Mouse (Mus musculus): ENCODE results near the gene Fcgrt. TPM values are rescaled to one million over a fixed set of nuclear protein-coding genes. Genes with fewer than 3 reads are reported as not detected.

Gene Fcgrt
- total RNA-seq, 1 experiment, result 10.6 TPM

DNA sequence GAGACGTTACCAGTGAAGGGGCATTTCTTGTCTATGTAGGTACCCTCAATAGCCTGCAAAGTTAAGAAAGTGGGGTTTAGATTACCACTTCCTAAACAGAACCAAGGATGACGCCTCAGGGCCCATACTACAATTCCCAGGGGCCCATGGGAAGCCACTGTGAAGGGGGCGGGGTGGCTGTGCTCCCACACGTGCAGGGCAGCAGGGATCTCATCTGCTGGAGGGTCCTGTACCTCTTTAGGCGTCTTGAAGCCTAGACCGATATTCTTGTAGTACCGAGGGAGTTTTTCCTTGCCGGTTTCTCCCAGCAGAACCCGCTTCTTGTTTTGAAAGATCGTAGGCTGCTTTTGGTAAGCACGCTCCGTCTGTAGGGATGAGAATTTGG lies 19.5 kb upstream of the Fcgrt start:
- in situ Hi-C loops (cut with MboI; ENCODE audit: low sequenced_read_pairs in 2 of 2, unreplicated experiment in 2 of 2), result no loop called here
- Histone ChIP-seq H3K36me3 (ENCODE audit: control insufficient read depth, insufficient read depth, low read length, poor library complexity, severe bottlenecking) (peaks cover 69% of the 10 kb centered on the region), H3K9me3 (ENCODE audit: control insufficient read depth, insufficient read depth, low read depth, low read length) (no peaks in the 10 kb centered on the region), H3K4me1 (ENCODE audit: control insufficient read depth in 2 of 2, insufficient read depth in 2 of 2, low read length in 2 of 2, poor library complexity in 1 of 2) (peaks cover 0 to 17% of the 10 kb centered on the region in 2 experiments; a peak in 2 of 4 replicates), H3K9ac (ENCODE audit: insufficient read depth, low read depth, low read length, poor library complexity, severe bottlenecking) (peak overlapping the region; percentile 99), H3K4me3 (ENCODE audit: insufficient read depth in 1 of 2, low read depth in 1 of 2, low read length in 2 of 2, poor library complexity in 1 of 2, severe bottlenecking in 1 of 2) (peak overlapping the region; percentile 93 to 98), H3K27ac (ENCODE audit: insufficient read depth, low read depth, low read length, poor library complexity, severe bottlenecking) (peak overlapping the region; percentile 95; the same call in 1 of the 2 replicates)
- TF ChIP-seq MAFK (IDR thresholded peaks at IDR 0.05; ENCODE audit: insufficient read depth, low read depth, low read length) (no peak), ZNF384 (IDR thresholded peaks at IDR 0.05; ENCODE audit: low read depth, low read length) (no peak), CHD2 (IDR thresholded peaks at IDR 0.05; ENCODE audit: low read depth, low read length) (no peak), HCFC1 (IDR thresholded peaks at IDR 0.05; ENCODE audit: borderline replicate concordance, insufficient read depth, low read length) (peak; percentile 73; the same call in 1 of the 2 replicates), ZC3H11A (IDR thresholded peaks at IDR 0.05; ENCODE audit: borderline replicate concordance, low read depth, low read length) (no peak)
- DNase-seq (ENCODE audit: low read depth, low spot score), result no peak

DNA sequence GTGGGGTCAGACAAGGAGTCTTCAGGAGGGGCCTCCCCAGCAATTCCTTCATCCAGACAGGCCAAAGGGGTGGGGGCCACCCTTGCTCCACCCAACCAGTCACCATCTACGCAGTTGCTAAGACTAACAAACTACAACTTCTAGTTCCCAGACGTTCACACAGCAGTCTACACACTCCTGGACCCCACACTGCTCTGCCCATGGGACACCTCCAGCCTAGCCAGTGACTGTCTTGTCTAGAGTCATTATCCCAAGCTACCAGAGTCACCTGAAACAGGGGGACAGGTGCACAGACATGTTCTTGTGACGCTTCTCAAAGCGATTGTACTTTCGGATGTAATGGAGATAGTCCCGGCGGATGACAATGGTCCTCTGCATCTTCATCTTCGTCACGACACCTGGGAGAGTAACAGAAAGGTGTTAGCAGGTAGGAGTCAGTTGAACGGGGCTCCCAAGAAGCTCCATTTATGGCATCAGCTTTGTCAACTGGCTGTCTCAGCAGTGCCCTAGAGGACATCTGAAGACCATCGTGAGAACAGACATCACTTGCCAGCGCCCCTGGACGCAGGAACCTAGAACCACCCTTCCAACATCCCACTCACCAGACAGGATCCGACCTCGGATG lies 19.0 kb upstream of the Fcgrt start:
- Histone ChIP-seq H3K27ac (ENCODE audit: insufficient read depth, low read depth, low read length, poor library complexity, severe bottlenecking) (peak overlapping the region; percentile 6), H3K9me3 (ENCODE audit: control insufficient read depth, insufficient read depth, low read depth, low read length) (no peaks in the 10 kb centered on the region), H3K9ac (ENCODE audit: insufficient read depth, low read depth, low read length, poor library complexity, severe bottlenecking) (peak overlapping the region; percentile 99), H3K4me1 (ENCODE audit: control insufficient read depth in 2 of 2, insufficient read depth in 2 of 2, low read length in 2 of 2, poor library complexity in 1 of 2) (peaks cover 0 to 17% of the 10 kb centered on the region in 2 experiments; a peak in 2 of 4 replicates), H3K4me3 (ENCODE audit: insufficient read depth in 1 of 2, low read depth in 1 of 2, low read length in 2 of 2, poor library complexity in 1 of 2, severe bottlenecking in 1 of 2) (peak overlapping the region; percentile 93 to 98), H3K36me3 (ENCODE audit: control insufficient read depth, insufficient read depth, low read length, poor library complexity, severe bottlenecking) (peaks cover 65% of the 10 kb centered on the region)
- no peak for DNase-seq (ENCODE audit: low read depth, low spot score)
- in situ Hi-C loops (cut with MboI; ENCODE audit: low sequenced_read_pairs in 2 of 2, unreplicated experiment in 2 of 2), result no loop called here
- no peak for TF ChIP-seq ZNF384 (IDR thresholded peaks at IDR 0.05; ENCODE audit: low read depth, low read length)
- TF ChIP-seq ZC3H11A (IDR thresholded peaks at IDR 0.05; ENCODE audit: borderline replicate concordance, low read depth, low read length), result no peak
- no peak for TF ChIP-seq CHD2 (IDR thresholded peaks at IDR 0.05; ENCODE audit: low read depth, low read length)
- TF ChIP-seq HCFC1 (IDR thresholded peaks at IDR 0.05; ENCODE audit: borderline replicate concordance, insufficient read depth, low read length), result no peak
- no peak for TF ChIP-seq MAFK (IDR thresholded peaks at IDR 0.05; ENCODE audit: insufficient read depth, low read depth, low read length)

DNA sequence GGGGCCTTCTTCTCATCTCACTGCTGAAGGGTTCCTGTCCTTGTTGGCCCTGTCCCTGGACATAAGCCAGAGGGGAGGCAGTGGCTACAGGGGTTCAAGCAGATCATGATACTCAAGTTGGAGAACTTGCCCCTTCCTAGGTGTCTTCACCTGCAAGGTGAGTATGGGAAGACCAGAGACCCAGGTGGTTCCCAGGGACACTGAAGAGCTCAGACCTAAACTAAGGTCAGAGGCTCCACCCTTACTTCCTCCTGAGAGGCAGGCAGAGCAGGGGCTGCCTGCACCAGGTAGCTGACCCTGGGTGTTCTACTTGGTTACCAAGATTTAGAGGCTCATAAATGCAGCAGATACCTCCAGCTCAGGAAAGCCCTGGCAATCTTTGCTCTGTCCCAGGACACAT lies 18.3 kb upstream of the Fcgrt start:
- Histone ChIP-seq H3K27ac (ENCODE audit: insufficient read depth, low read depth, low read length, poor library complexity, severe bottlenecking) (peak overlapping the region; percentile 25; the same call in 1 of the 2 replicates), H3K4me1 (ENCODE audit: control insufficient read depth in 2 of 2, insufficient read depth in 2 of 2, low read length in 2 of 2, poor library complexity in 1 of 2) (peaks cover 0 to 19% of the 10 kb centered on the region in 2 experiments; a peak in 2 of 4 replicates), H3K9me3 (ENCODE audit: control insufficient read depth, insufficient read depth, low read depth, low read length) (no peaks in the 10 kb centered on the region), H3K9ac (ENCODE audit: insufficient read depth, low read depth, low read length, poor library complexity, severe bottlenecking) (peak overlapping the region; percentile 99; the same call in 1 of the 2 replicates), H3K36me3 (ENCODE audit: control insufficient read depth, insufficient read depth, low read length, poor library complexity, severe bottlenecking) (peaks cover 60% of the 10 kb centered on the region), H3K4me3 (ENCODE audit: insufficient read depth in 1 of 2, low read depth in 1 of 2, low read length in 2 of 2, poor library complexity in 1 of 2, severe bottlenecking in 1 of 2) (peak overlapping the region in 1 of 2 experiments; percentile 98; a peak in 2 of 4 replicates)
- TF ChIP-seq HCFC1 (IDR thresholded peaks at IDR 0.05; ENCODE audit: borderline replicate concordance, insufficient read depth, low read length) (no peak), ZC3H11A (IDR thresholded peaks at IDR 0.05; ENCODE audit: borderline replicate concordance, low read depth, low read length) (no peak), MAFK (IDR thresholded peaks at IDR 0.05; ENCODE audit: insufficient read depth, low read depth, low read length) (no peak), ZNF384 (IDR thresholded peaks at IDR 0.05; ENCODE audit: low read depth, low read length) (no peak), CHD2 (IDR thresholded peaks at IDR 0.05; ENCODE audit: low read depth, low read length) (no peak)
- in situ Hi-C loops (cut with MboI; ENCODE audit: low sequenced_read_pairs in 2 of 2, unreplicated experiment in 2 of 2), result no loop called here
- DNase-seq (ENCODE audit: low read depth, low spot score), result no peak

DNA sequence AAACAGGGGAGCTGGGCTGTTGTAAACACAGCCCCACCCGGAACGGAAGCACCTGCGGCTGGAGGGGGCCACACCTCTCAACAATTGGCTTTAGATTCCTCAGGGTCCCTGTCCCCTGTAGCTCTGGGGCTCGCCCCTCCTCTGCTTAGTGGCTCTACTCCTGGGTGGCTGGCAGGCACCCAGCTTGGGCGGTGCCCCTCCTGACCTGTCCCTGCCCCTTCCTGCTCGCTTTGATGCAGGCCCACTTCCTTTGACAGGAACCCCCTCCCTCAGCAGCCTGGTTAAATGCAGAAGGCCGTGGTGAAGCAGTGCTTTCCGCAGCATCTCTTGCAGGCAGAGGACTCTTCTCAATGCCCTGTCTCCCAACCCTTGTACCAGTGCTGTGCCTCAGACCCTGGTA lies 17.8 kb upstream of the Fcgrt start:
- TF ChIP-seq ZC3H11A (IDR thresholded peaks at IDR 0.05; ENCODE audit: borderline replicate concordance, low read depth, low read length), result no peak
- no peak for TF ChIP-seq HCFC1 (IDR thresholded peaks at IDR 0.05; ENCODE audit: borderline replicate concordance, insufficient read depth, low read length)
- no peak for TF ChIP-seq MAFK (IDR thresholded peaks at IDR 0.05; ENCODE audit: insufficient read depth, low read depth, low read length)
- no peak for TF ChIP-seq CHD2 (IDR thresholded peaks at IDR 0.05; ENCODE audit: low read depth, low read length)
- TF ChIP-seq ZNF384 (IDR thresholded peaks at IDR 0.05; ENCODE audit: low read depth, low read length), result no peak
- in situ Hi-C loops (cut with MboI; ENCODE audit: low sequenced_read_pairs in 2 of 2, unreplicated experiment in 2 of 2), result no loop called here
- H3K27ac ChIP-seq (ENCODE audit: insufficient read depth, low read depth, low read length, poor library complexity, severe bottlenecking), result peak overlapping the region; percentile 25; the same call in 1 of the 2 replicates
- H3K4me1 ChIP-seq (ENCODE audit: control insufficient read depth in 2 of 2, insufficient read depth in 2 of 2, low read length in 2 of 2, poor library complexity in 1 of 2), result peaks cover 0 to 19% of the 10 kb centered on the region in 2 experiments; a peak in 2 of 4 replicates
- DNase-seq (ENCODE audit: low read depth, low spot score), result no peak
- peak overlapping the region; percentile 99; the same call in 1 of the 2 replicates for H3K9ac ChIP-seq (ENCODE audit: insufficient read depth, low read depth, low read length, poor library complexity, severe bottlenecking)
- H3K36me3 ChIP-seq (ENCODE audit: control insufficient read depth, insufficient read depth, low read length, poor library complexity, severe bottlenecking), result peaks cover 54% of the 10 kb centered on the region
- H3K9me3 ChIP-seq (ENCODE audit: control insufficient read depth, insufficient read depth, low read depth, low read length), result no peaks in the 10 kb centered on the region
- peak overlapping the region in 1 of 2 experiments; percentile 98; a peak in 1 of 4 replicates for H3K4me3 ChIP-seq (ENCODE audit: insufficient read depth in 1 of 2, low read depth in 1 of 2, low read length in 2 of 2, poor library complexity in 1 of 2, severe bottlenecking in 1 of 2)

Measured in ES-E14 (cell line).